Mouse (Mus musculus): ENCODE measurements around the gene Cdyl. TPM values are rescaled to one million over a fixed set of nuclear protein-coding genes. Genes with fewer than 3 reads are reported as not detected.

Cdyl gene
- total and polyA plus RNA-seq, 2 experiments from 2014 or later, result 2.8 to 8.1 TPM

DNA sequence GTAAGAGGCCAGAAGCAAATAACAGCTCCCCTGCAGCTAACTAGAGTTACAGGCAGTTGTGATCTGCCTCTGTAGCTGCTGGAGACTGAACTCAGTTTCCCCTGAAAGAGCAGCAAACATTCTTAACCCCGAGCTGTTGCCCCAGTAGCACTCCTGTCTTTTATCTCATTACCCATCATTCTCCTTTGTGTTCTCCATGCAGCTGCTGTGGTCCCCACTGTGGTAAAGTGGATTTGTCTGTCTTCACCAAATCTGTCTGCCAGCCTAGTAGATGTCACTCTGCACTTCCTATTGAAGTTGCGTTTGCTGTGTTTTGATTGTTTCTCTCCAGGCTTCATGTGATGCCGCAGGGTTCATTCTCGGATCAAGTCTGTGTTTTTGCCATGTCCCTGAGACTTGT, 130.8 kb downstream of the Cdyl start:
- H3K4me3 ChIP-seq (ENCODE audit: low read depth, low read length), result no peak overlapping the region
- no peaks in the 10 kb centered on the region for H3K36me3 ChIP-seq (ENCODE audit: insufficient read depth, low read length)
- TF ChIP-seq CTCF (IDR thresholded peaks at IDR 0.05), result no peak
- DNase-seq (ENCODE audit: low spot score) (no peak), ATAC-seq (ENCODE audit: low FRiP score) (no peak)
- H3K27me3 ChIP-seq (ENCODE audit: insufficient read depth, low read length), result no peaks in the 10 kb centered on the region
- no peaks in the 10 kb centered on the region for H3K9me3 ChIP-seq (ENCODE audit: low read length)
- H3K27ac ChIP-seq (ENCODE audit: low read depth, low read length), result no peak overlapping the region
- no peak overlapping the region for H3K4me2 ChIP-seq (ENCODE audit: low read depth, low read length, poor library complexity, severe bottlenecking)
- H3K4me1 ChIP-seq (ENCODE audit: insufficient read depth, low read length), result no peaks in the 10 kb centered on the region
- 40% methylated on average over 4 of the region's 4 CpGs for WGBS
- H3K9ac ChIP-seq (replicated peaks; ENCODE audit: low read length, poor library complexity, severe bottlenecking), result no peak overlapping the region

- Histone ChIP-seq H3K27ac (ENCODE audit: low read depth, low read length) (no peak overlapping the region), H3K9ac (replicated peaks; ENCODE audit: low read length, poor library complexity, severe bottlenecking) (no peak overlapping the region), H3K27me3 (ENCODE audit: insufficient read depth, low read length) (no peaks in the 10 kb centered on the region), H3K4me3 (ENCODE audit: low read depth, low read length) (no peak overlapping the region), H3K4me1 (ENCODE audit: insufficient read depth, low read length) (no peaks in the 10 kb centered on the region), H3K36me3 (ENCODE audit: insufficient read depth, low read length) (no peaks in the 10 kb centered on the region), H3K4me2 (ENCODE audit: low read depth, low read length, poor library complexity, severe bottlenecking) (no peak overlapping the region), H3K9me3 (ENCODE audit: low read length) (no peaks in the 10 kb centered on the region)
- DNase-seq (ENCODE audit: low spot score) (no peak), ATAC-seq (ENCODE audit: low FRiP score) (no peak)
- 76% methylated on average over 7 of the region's 7 CpGs for WGBS
- no peak for TF ChIP-seq CTCF (IDR thresholded peaks at IDR 0.05)
These were observed 134.7 kb downstream of the Cdyl start for GRCm38 (mm10) chr13:35794309-35794708.

DNA sequence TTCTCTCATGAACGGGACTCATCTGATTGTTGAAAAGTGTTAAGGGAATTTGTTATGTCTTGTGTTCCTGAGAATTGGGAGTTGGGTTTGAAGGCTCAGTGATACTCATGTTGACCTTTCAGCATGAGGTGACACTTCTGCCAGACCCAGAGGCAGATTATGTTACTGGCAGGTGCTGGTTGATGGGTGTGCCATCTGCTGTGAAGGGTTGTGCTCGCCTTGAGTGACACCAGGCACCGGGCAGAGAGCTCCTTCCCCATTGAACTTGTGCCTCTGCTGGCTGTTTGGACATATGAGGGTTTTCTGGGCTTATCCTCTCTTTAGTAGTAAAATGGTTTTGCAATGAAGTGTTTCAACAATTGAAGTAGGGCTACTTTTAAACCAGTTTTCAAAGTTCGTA, 135.1 kb downstream of the Cdyl start:
- H3K4me1 ChIP-seq (ENCODE audit: insufficient read depth, low read length), result no peaks in the 10 kb centered on the region
- 91% methylated on average over 4 of the region's 4 CpGs for WGBS
- no peak for DNase-seq (ENCODE audit: low spot score)
- H3K36me3 ChIP-seq (ENCODE audit: insufficient read depth, low read length), result no peaks in the 10 kb centered on the region
- H3K4me3 ChIP-seq (ENCODE audit: low read depth, low read length), result no peak overlapping the region
- H3K9me3 ChIP-seq (ENCODE audit: low read length), result no peaks in the 10 kb centered on the region
- H3K4me2 ChIP-seq (ENCODE audit: low read depth, low read length, poor library complexity, severe bottlenecking), result no peak overlapping the region
- TF ChIP-seq CTCF (IDR thresholded peaks at IDR 0.05), result no peak
- ATAC-seq (ENCODE audit: low FRiP score), result no peak
- no peak overlapping the region for H3K27ac ChIP-seq (ENCODE audit: low read depth, low read length)
- H3K9ac ChIP-seq (replicated peaks; ENCODE audit: low read length, poor library complexity, severe bottlenecking), result no peak overlapping the region
- H3K27me3 ChIP-seq (ENCODE audit: insufficient read depth, low read length), result no peaks in the 10 kb centered on the region

DNA sequence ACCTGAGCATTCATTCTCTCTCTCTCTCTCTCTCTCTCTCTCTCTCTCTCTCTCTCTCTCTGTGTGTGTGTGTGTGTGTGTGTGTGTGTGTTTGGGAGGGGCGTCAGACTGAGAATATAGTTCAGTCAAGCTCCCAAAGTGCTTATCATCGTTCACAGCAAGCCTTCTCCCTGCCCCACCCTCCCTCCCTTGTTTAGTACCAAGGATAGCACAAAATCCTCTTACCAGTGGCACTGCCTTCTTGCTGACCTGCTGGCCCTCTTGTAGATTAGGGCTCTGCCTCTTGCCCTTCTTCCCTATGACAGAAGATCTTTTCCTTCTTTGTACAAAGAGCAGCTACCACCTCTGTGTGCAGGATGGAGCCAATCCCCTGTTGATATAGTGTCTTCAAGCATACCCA, 136.3 kb downstream of the Cdyl start:
- Histone ChIP-seq H3K4me3 (ENCODE audit: low read depth, low read length) (no peak overlapping the region), H3K4me2 (ENCODE audit: low read depth, low read length, poor library complexity, severe bottlenecking) (no peak overlapping the region), H3K36me3 (ENCODE audit: insufficient read depth, low read length) (no peaks in the 10 kb centered on the region), H3K9me3 (ENCODE audit: low read length) (no peaks in the 10 kb centered on the region), H3K4me1 (ENCODE audit: insufficient read depth, low read length) (no peaks in the 10 kb centered on the region), H3K27me3 (ENCODE audit: insufficient read depth, low read length) (no peaks in the 10 kb centered on the region), H3K9ac (replicated peaks; ENCODE audit: low read length, poor library complexity, severe bottlenecking) (no peak overlapping the region), H3K27ac (ENCODE audit: low read depth, low read length) (no peak overlapping the region)
- WGBS, result 44% methylated on average over 2 of the region's 2 CpGs
- TF ChIP-seq CTCF (IDR thresholded peaks at IDR 0.05), result no peak
- ATAC-seq (ENCODE audit: low FRiP score) (no peak), DNase-seq (ENCODE audit: low spot score) (no peak)

- DNase-seq (ENCODE audit: low spot score) (no peak), ATAC-seq (ENCODE audit: low FRiP score) (no peak)
- 51% methylated on average over 4 of the region's 4 CpGs for WGBS
- no peaks in the 10 kb centered on the region for H3K4me1 ChIP-seq (ENCODE audit: insufficient read depth, low read length)
- H3K4me3 ChIP-seq (ENCODE audit: low read depth, low read length), result no peak overlapping the region
- no peaks in the 10 kb centered on the region for H3K9me3 ChIP-seq (ENCODE audit: low read length)
- no peaks in the 10 kb centered on the region for H3K27me3 ChIP-seq (ENCODE audit: insufficient read depth, low read length)
- H3K9ac ChIP-seq (replicated peaks; ENCODE audit: low read length, poor library complexity, severe bottlenecking), result no peak overlapping the region
- no peak overlapping the region for H3K4me2 ChIP-seq (ENCODE audit: low read depth, low read length, poor library complexity, severe bottlenecking)
- TF ChIP-seq CTCF (IDR thresholded peaks at IDR 0.05), result no peak
- H3K27ac ChIP-seq (ENCODE audit: low read depth, low read length), result no peak overlapping the region
- H3K36me3 ChIP-seq (ENCODE audit: insufficient read depth, low read length), result no peaks in the 10 kb centered on the region
These were observed 136.7 kb downstream of the Cdyl start for GRCm38 (mm10) chr13:35796352-35796751.

GRCm38 (mm10) chr13:35797811-35798522, 138.3 kb downstream of the Cdyl start:
- ATAC-seq (ENCODE audit: low FRiP score), result no peak
- H3K9me3 ChIP-seq (ENCODE audit: low read length), result no peaks in the 10 kb centered on the region
- no peak for DNase-seq (ENCODE audit: low spot score)
- H3K9ac ChIP-seq (replicated peaks; ENCODE audit: low read length, poor library complexity, severe bottlenecking), result no peak overlapping the region
- TF ChIP-seq CTCF (IDR thresholded peaks at IDR 0.05), result no peak
- H3K4me3 ChIP-seq (ENCODE audit: low read depth, low read length), result no peak overlapping the region
- H3K36me3 ChIP-seq (ENCODE audit: insufficient read depth, low read length), result no peaks in the 10 kb centered on the region
- H3K4me2 ChIP-seq (ENCODE audit: low read depth, low read length, poor library complexity, severe bottlenecking), result no peak overlapping the region
- no peaks in the 10 kb centered on the region for H3K27me3 ChIP-seq (ENCODE audit: insufficient read depth, low read length)
- no peaks in the 10 kb centered on the region for H3K4me1 ChIP-seq (ENCODE audit: insufficient read depth, low read length)
- H3K27ac ChIP-seq (ENCODE audit: low read depth, low read length), result no peak overlapping the region
- WGBS, result 94% methylated on average over 13 of the region's 13 CpGs

Data from midbrain, postnatal 0 days (tissue).